Mouse (Mus musculus) mouse embryonic stem cell (cell line): Measurements from ENCODE around the gene Lmntd1.

Experiments
- in situ Hi-C, 2 experiments: fragments of 300-500 bp; cut with MboI; formaldehyde crosslinking; loops; 1 replicate in 1 of 2; 3 replicates in 1 of 2; pipeline ENCODE4 v1.14.3; 2019 to 2020; ENCODE audit warnings: low sequenced_read_pairs in 2 of 2, low pct_unique_long_range_greater_than_20kb in 1 of 2, mixed read lengths in 1 of 2; ENCODE audit not compliant: unreplicated experiment in 1 of 2

Gene Lmntd1

DNA sequence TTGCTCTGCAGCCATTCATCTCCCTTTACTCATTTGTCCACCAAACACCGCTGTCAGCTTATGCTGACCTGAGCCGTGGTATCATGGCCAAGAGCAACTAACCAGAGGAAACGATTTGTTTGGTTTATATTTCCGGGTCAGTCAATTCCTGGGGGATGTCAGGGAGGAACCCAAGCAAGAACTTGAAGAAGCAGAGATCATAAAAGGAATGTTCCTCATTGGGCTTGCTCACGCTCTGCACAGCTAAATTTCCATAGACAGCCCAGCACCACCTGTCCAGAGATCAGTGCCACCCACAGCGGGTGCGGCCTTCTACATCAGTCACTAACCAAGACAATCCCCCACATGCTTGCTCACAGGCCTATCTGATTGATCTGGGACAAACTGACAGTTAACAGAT lies at the start of gene Lmntd1:
Gene Lmntd1 (minus strand): TSS at position 101 of the 400 bp plus-strand sequence.
- in situ Hi-C loops, result no loop called here

DNA sequence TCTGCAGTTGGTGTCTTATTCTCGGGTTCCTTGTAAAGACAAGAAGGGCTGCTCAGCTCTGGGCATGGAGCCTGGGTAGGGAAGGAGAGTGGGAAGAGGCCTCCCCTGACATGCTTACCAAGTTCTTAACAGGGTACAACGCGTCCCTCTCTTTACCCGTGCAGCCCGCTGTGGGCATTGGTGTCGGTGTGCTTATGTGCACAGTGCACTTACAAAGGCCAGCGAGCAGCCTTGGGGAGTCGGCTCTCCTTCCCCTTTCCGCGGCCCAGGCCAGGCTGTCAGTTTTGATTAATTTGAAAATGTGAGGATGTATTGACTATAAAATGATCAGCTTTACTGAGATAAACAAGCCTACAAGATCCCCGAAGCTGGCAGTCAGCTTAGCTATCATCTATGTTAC lies 46.8 kb upstream of the Lmntd1 start:
- in situ Hi-C loops, result loop anchor here in 1 of 2 experiments (25.0 kb wide), 1 partner anchor 626 kb away; no protein-coding TSS in a partner anchor

DNA sequence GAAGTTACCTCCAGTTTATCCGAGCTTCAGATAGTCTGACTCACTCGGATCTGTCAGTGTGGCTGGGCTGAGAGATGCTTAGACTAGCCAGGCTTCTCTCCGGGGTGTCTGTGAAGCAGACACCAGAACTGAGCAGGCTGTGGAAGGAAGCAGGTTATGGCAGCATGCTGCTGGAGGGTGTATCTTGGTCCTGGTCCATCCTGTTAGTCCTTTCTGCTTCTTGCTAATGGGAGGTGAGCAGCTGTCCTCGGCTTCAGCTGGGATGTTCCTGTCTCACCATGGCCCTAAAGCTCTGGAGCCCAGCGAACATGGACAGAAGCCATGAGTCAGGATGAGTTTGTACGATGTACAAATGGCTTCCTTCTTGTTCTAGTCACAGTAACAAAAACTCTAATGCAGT lies 45.0 kb upstream of the Lmntd1 start:
- in situ Hi-C loops, result loop anchor here in 1 of 2 experiments (10.0 to 25.0 kb wide), 2 partner anchors 136 to 628 kb away; no protein-coding TSS in a partner anchor

DNA sequence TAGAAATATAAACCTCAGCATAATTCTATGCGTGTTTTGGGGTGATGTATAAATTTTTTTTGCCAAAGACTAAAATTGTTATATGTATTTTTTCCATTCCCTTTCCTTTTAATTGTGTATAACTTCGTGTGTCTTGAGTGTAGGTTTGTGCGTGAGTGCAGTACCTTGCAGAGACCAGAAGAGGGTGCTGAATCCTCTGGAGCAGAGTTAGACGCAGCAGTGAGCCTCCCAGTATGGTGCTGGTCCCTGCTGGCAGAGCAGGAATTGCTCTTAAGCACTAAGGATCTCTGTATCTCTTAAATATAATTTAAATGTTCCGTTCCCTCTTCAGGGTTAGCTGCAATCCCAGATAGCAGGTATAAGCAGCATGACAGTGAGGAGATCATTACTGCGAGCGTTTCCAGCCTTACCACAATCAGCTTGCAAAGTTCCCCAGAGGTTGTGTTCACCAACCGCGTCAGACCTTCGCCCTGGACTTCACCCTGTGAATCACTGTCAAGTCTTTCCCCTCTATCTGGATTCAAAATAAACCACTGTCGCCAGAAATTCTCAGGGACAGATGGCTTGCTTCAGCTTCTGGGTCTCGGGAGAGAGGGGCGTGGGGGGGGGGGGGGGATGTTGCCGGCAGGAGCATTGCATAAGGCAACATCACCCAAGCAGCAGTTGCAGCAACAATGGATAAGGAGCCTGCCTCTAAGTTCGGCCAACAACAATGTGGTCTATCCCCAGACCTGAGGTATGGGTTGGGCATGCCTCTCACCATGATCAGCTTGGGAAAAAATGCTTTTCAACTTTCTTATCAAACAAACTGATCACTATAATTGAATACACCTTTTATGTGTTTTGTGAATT lies 42.8 kb upstream of the Lmntd1 start:
- in situ Hi-C loops, result loop anchor here in 1 of 2 experiments (10.0 to 25.0 kb wide), 2 partner anchors 138 to 630 kb away; no protein-coding TSS in a partner anchor

DNA sequence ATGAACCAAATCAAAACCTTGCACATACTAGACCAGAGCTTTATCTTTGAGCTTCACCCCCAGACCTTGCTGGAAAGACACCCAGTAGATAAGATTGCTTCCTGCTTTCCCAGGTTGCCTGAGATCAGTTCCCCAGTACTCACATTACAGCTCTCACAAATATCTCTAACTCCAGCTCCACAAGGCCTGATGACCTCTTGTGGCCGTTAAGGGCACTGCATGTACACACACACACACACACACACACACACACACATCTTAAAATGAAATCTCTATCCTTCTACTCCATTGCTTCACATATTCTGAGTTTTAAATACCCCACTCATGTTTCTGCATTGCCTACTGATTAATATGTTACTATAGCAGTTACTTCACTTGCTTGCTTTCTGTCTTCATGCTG lies 41.6 kb upstream of the Lmntd1 start:
- in situ Hi-C loops, result loop anchor here in 1 of 2 experiments (10.0 to 25.0 kb wide), 2 partner anchors 139 to 632 kb away; no protein-coding TSS in a partner anchor

DNA sequence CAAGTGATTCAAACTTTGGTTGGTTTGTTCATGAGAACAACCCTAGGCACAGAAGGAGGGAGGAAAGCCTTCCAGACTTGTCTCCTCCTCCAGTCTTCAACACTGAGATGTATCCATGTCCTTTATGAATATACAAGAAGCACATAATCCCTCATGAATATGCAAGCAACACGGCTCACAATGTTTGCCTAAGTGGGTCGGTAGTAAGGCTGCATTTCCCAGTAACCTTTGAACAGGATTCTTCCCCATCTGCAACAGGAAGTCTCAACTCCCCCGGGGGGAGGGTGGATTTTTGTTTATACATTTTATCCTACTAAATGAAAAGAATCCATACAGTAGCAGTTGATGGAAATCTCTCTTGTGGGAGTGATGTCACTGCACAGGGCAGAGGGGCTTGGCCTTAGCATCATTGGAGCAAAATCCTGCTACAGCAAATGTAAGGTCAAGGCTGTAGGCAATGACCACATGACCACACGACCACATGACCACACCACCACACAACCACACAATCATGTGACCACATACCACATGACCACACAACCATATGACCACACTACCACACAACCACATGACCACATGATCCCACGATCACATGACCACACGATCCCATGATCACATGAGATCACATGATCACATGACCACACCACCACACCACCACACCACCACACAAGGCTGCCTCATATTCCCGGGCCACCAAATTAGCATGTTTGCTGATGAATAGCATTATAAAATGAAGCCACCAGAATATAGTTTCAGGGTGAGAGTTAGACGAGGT lies 40.1 kb upstream of the Lmntd1 start:
- in situ Hi-C loops, result loop anchor here in 1 of 2 experiments (10.0 to 25.0 kb wide), 2 partner anchors 141 to 633 kb away; no protein-coding TSS in a partner anchor

DNA sequence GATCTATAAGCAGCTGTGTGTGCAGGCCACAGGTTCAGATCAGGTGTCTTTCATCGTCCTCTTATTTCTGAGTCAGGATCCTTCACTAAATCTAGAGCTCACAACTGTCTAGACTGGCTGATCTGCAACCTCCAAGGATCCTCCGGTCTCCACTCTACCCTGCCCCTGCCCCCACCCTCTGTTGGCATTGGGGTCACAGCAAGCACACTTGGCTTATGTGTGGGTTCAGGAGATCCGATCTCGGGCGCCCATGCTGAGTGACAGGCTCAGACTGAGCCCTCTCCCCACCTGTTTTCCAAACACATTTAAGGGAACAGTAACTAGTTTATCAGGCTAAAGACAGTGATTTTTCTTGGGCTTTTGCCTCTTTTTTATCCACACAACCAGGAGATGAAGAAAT lies 39.5 kb upstream of the Lmntd1 start:
- in situ Hi-C loops, result loop anchor here in 1 of 2 experiments (10.0 to 25.0 kb wide), 2 partner anchors 141 to 634 kb away; no protein-coding TSS in a partner anchor

DNA sequence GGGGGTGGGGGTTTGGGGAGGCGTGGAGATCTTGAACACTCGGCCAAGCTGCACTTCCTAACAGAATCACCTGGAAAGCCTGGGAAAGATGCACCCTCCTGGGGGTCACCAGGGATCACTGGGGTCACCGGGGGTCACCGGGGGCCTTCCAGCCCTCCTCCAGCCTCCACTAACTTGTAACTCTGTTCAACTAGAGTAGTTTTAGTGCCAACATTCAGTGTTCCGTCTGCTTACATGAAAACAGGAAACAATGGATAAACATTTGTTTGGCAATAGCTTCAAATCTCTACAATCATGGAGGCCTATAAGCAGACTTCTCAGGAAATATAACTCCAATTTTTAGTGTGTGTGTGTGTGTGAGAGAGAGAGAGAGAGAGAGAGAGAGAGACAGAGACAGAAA lies 38.9 kb upstream of the Lmntd1 start:
- in situ Hi-C loops, result loop anchor here in 1 of 2 experiments (10.0 to 25.0 kb wide), 2 partner anchors 142 to 634 kb away; no protein-coding TSS in a partner anchor

DNA sequence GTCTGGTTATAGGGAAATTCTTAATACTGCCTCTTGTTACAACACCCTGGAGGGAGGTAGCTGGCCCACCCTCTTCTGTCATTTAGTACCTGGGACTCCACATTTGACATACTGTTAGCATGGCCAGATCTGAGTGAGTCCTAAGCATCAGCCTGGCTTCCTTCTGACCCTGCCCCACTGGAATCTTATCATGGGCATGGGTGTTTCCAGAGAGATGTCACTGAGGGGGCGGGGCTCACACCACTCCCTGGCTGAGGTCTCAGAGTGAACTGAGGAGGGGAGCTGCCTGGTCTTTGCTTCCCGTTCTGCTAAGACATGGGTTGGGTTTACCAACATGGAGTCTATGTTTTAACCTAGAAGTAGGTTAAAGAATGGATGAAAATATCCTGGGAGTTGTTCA lies 37.9 kb upstream of the Lmntd1 start:
- in situ Hi-C loops, result loop anchor here in 1 of 2 experiments (10.0 to 25.0 kb wide), 2 partner anchors 143 to 635 kb away; no protein-coding TSS in a partner anchor

DNA sequence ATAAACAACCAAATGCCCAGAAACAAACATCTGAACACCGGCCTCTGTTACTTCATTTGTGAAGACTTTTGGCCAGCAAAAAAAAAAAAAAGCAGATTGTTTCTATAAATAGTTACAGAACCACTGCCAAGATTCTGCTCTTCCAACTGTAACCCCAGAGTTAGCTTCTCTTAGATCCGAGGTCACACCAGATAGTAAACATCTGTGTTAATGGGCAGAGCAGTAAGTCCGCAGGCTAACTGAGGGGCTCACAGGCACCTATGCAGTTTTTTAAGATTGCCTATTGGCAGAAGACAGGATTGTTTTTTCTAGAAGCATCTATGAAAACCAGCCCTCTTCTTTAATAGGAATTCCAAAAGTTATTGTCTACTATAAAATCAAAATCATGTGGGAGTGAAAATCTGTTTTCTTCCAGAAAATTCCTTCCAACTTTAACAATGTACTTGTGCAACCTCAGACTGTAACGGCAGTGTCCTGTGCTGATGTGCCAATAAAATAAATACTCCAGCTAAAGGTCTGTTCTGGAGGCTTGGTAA lies 26.9 kb upstream of the Lmntd1 start:
- in situ Hi-C loops, result no loop called here

DNA sequence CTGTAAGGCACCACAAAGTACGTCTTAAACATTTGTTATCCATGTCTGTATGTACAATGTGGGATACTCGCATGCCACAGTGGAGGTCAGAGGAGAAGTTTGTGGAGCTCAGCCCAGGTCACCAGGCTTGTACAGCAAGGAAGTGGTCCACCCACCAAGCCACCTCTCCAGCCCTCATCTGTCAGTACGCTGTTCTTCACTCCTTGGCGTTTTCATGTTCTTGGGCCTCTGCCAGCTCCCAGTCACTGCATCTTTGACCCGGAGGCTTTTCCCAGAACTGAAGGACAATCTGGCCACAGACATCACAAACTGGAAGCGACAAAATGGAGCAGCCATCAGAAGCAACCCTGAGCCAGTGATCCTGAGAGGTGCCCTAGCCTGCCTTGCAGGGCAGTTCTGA lies 24.1 kb upstream of the Lmntd1 start:
- in situ Hi-C loops, result no loop called here

DNA sequence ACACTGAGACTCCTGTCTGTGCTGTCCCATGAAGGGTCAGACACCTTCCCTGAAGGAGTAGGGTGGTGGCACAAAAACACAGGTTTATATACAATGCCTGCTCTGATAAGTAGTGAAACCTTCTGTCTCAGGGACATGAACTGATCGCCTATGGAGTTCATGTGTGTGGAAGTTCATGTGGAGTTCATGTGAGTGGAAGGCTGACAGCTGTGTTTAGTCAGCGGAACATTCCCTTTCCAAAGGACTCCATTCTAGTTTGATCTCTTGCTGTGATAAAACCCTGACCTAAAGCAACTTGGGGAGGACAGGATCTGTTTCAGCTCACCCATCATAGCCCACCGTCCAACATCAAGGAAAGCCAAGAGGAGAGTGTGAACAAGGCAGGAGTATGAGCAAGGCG lies 22.6 kb upstream of the Lmntd1 start:
- in situ Hi-C loops, result no loop called here

DNA sequence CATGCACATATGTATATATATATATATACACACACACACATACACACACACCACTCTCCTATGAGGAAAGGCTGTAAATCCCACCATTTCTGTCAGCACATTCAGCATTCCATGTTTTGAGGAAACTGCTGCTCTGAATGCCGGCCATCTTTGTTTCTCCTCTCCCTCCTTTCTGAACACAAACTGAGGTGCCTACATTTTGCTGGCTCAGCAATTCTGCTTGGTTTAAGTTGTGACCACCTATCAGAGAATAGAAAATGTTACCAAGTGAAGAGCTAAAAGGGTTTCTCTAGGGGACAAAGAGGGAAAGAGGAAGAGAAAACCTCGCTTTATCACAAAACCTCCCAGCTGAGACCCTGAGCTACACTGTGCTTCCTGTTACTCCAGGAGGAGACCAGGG lies 20.3 kb upstream of the Lmntd1 start:
- in situ Hi-C loops, result no loop called here

DNA sequence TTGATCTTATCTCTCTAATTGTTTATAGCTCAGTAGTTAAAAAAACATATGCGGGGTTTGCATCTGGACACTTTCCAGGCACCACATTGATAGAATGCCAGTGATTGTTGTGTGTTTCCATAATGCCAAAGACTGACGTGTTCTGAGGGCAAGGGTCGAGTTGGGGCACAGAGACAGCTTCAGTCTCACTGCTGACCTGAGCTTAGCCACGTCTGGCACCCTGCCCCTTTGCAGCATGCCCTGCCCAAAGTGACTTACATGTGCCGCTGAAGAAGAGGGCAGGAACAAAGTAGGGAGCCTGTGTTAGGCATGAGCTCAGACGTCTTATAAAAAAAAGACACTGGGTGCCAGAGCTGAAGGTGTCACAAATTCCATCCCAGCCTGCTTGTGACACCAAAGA lies 16.1 kb upstream of the Lmntd1 start:
- in situ Hi-C loops, result no loop called here

DNA sequence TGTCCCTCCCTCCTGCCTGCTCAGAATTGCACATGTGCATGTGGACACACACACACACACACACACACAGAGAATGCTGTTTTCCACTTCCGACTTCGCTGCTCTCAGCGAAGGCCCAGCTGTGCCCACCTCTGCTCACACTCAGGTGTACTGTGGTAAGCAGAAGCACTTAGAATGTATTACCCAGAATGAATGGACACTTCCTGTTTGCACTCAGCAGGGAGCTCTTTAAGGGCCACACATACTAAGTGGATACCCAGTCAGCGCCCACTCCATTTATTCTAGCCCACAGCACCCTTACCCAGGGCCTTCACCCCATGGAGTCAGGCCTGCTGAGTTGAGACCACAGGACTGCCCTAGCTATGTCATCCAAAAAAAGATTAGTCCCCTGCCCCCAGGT lies 9.0 kb upstream of the Lmntd1 start:
- in situ Hi-C loops, result no loop called here

DNA sequence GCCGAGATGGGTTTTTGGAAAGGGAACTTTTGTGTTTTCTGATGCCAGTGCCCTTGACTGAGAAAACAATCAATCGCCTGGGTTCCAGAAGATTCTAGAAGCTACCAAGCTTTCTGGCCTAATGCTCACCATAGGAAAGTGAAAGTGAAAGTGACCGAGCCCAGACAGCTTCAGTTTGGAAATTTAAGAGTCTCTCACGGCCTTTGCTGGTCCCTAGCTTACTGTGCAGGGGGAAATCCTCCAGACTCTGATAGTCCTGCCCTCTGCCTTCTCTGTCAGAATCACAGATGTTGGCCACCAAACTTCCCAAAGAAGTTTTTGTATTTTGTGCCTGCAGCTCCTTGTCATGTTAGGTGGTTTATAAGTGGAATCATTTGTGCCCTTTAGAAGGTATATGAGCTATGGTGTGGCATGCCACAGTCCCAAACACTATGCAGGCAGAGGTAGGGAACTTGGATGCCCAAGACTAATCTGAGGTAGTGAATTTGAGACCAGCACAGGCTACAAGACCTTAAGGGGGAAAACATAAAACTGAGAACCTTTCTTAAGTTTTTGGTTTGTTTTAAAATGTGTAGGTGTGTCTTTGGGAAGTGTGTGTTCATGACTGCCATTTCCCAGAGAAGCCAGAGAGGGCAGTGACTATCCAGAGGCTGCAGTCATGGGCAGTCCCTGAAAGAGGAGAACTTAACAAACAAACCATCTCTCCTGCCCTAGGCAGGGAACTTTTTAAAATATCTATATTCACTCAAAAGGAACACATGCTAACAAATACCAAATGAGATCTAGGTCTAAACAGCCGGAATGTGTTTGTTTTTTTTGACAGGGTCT lies 2.5 kb upstream of the Lmntd1 start:
- in situ Hi-C loops, result no loop called here

DNA sequence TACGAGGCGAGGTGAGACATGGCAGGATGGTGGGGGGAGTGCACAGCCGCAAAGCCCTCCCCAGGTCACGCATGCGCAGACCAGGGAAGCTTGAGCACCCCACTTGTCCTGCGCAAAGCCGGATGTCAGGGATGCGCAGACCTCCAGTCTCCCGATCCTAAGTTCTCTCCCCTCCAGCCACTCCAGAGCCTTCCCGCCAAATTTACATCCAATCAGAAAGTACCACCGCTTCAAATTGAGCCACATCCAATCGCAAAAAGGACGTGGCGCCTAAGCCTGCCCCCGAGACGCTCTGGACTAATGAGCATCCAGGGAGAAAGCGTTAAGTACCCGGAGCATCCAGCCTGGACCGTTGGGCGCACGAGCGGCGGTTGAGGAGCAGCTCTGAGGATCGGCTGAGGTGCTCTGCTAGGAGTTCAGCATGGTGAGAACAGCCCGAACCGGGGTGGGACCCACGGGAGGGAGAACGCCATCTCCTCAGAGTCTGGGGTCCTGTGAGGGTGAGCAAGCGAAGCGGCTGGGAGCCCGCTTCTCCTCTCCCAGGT lies 1.6 kb upstream of the Lmntd1 start, which contains the start of gene Tuba3b:
Gene Tuba3b (plus strand): TSS at position 92 of the 545 bp plus-strand sequence.
- in situ Hi-C loops, result no loop called here

DNA sequence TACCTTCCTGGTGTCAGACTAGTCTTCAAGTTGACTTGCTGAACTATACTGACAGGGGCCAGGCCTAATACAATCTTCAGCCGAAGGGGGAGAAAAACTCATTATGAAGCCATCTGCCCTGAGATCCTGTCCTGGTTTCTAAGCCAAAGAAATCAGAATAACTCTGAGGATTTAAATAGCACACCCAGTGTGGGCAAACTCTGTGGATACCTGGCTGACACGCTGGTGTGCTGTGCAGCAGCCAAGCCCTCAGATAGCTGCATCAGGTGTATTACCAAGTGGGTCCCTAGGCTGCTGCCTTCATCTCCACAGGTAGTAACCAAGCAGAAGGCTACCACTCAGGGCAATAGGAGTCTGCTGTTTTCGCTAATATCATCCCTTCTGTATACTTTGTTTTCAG lies 1.5 kb downstream of the Lmntd1 start:
- in situ Hi-C loops, result no loop called here
